Mouse (Mus musculus): ENCODE measurements around the gene Sprr2j-ps.

Sprr2j-ps gene

GRCm38 (mm10) chr3:92417782-92418181 lies at the start of gene Sprr2j-ps:
Gene Sprr2j-ps (plus strand): TSS chr3:92418082.
- DNase-seq, result no peak

DNA sequence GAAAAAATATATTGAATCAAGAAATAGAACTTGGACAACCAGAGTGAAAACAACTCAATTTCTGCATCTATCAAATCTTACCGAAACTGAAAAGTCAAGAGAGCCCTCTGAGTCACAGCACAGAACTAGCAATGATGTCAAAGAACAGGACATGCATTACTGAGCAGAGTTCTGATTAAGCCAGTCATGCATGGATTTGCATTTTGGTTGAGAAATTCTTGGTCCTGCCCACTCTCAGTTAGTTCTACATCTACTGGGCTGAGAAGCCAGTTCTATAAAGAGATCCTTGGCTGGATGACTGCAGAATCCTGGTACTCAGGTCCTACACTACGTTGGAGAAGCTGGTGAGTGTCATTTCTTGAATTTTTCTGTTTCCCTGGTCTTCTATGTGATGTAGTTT lies 44.3 kb upstream of the Sprr2j-ps start:
- no peak for DNase-seq

GRCm38 (mm10) chr3:92385385-92385784 lies 32.5 kb upstream of the Sprr2j-ps start, which contains the start of gene Sprr2h:
Gene Sprr2h (plus strand): TSS chr3:92385685.
- DNase-seq, result no peak

DNA sequence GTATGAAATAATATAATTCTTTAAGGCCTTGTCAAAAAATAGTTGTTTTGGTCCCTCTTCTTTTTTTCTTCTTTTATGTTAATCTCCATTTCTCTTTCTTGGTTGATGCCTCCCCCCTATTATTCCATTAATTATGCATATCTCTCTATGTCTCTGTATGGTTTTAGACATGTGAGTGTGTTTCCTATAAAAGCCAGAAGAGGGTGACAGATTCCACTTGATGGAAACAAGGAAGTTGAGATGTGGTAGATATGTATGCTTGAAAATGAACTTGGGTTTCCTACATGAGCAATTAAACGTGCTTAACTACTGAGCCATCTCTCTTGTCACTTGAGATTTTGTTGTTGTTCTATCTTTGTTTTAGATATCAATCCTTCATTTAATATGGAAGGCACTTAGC lies 23.6 kb upstream of the Sprr2j-ps start:
- DNase-seq, result no peak

DNA sequence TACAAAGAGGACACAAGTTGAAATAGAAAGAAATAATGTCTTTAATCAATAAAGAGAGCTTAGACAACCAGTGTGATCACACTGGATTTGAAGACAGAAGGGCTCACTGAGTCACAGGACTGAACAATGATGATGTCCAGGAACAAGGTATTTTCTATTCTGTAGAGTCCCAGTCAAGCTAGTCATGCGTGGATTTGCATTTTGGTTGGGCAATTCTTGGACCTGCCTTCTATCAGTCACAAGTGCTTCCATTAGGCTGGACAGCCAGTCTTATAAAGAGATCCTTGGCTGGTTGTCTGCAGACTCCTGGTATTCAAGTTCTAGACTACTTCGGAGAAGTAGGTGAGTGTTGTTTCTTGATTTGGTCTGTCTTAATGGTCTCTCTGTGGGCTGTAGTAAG lies 10.2 kb upstream of the Sprr2j-ps start, which contains the start of gene Sprr2i:
Sprr2i (plus strand) TSS at position 301 of the 400 bp plus-strand sequence.
- no peak for DNase-seq

GRCm38 (mm10) chr3:92429323-92429722 lies 11.4 kb downstream of the Sprr2j-ps start, which contains the start of gene Gm9774:
Gene Gm9774 (minus strand): TSS chr3:92429423.
- DNase-seq, result no peak

DNA sequence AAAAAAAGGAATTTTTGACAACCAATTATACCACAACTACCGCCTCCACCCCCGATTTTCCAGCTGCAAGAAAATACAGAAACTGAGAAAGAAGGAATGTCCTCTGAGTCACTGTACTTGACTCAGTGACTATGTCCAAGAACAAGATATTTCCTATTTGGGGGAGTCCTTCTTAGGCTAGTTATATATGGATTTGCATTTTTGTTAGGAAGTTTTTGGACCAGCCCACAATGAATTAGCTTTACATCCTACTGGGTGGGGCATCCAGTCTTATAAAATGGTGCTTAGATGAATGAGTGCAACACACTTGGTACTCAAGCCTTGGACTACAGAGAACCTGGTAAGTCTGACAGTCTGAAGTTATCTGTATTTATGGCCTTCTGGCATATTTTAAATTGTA lies 14.4 kb downstream of the Sprr2j-ps start, which contains the start of gene Sprr2k:
Sprr2k (plus strand) TSS at position 301 of the 400 bp plus-strand sequence.
- no peak for DNase-seq

DNA sequence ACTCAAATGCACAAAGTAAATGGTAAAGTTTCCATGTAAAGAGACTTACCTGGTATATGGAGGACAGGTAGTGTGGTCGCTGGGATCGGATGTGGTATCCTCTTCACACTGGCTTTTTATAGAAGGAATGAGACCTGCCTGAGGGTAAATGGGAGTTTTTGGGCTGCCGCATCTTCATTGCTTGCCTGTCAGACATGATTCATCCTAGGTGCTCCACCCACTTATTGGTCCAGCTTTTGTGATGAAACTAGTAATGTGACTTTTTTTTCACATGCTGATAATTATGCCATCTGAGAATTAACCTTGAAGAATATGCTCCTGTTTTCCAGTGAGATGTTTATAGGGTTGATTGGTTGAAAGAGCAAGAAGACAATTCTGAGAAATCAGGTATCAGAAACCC lies 20.8 kb downstream of the Sprr2j-ps start, which contains the start of gene Sprr1b:
Sprr1b (minus strand) TSS at position 101 of the 400 bp plus-strand sequence.
- no peak for DNase-seq

DNA sequence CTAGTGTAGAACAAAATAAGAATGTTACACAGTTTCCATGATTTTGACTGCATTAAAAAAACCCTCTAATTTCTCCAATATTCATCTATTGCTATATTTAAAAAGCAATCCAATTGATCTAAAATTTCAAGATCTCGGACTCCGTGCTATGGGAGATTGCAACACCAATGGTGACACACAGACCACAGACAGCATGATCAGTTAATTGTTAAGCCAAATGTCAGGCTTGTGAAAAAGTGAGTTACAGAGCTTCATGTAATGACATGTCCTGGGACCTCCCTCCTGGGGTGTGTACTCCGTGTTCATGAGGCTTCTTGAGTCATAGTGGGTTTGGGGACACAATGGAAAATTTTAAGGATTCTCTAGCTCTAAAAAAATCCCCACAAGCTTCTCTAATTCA lies 22.3 kb downstream of the Sprr2j-ps start:
- DNase-seq, result no peak

GRCm38 (mm10) chr3:92455151-92455550 lies 37.3 kb downstream of the Sprr2j-ps start:
- DNase-seq, result no peak

- no peak for DNase-seq
These were observed 40.7 kb downstream of the Sprr2j-ps start, which contains the start of gene Sprr3 for GRCm38 (mm10) chr3:92458620-92459019. Gene Sprr3 (minus strand): TSS chr3:92458720.

- DNase-seq, result no peak
These were observed 48.7 kb downstream of the Sprr2j-ps start for GRCm38 (mm10) chr3:92466576-92466975.

DNA sequence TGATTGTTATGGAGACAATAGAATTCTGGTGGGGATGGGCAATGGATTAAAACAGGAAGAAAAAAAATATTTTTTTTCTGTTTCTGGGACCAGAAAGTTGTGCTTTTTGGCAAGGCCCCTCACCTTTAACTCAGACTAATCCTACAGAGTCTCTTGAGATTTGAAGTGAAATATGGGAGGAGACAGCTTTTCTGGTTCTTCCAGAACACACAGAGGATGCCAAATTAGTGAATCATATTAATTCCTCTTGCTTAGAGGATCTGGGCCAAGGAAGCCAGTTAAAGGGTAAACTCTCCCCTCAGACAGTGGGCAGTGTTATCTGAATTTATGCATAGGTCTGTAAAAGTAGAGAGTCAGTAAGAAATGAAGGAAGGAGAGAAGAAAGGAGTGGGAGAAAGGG lies 49.5 kb downstream of the Sprr2j-ps start:
- no peak for DNase-seq

Measured in kidney, postnatal 10 days (tissue).